Mouse (Mus musculus) testis, postnatal 10 days (tissue): ENCODE measurements at regions not wholly inside any gene's neighbourhood (a gene's known extent, or its start where the extent isn't known, plus 50 kb on each side); places are given as distances from the start of the nearest gene placed in this dataset.
"Not testable (repeated sequence)": the region's sequence is repeated elsewhere in the genome, so short reads cannot be mapped to it uniquely, and the experiment has no call there.

Experiments used
- DNase-seq: peaks from one replicate; pipeline ENCODE4 v3.0.0; 2021; ENCODE audit warnings: low spot score

DNA sequence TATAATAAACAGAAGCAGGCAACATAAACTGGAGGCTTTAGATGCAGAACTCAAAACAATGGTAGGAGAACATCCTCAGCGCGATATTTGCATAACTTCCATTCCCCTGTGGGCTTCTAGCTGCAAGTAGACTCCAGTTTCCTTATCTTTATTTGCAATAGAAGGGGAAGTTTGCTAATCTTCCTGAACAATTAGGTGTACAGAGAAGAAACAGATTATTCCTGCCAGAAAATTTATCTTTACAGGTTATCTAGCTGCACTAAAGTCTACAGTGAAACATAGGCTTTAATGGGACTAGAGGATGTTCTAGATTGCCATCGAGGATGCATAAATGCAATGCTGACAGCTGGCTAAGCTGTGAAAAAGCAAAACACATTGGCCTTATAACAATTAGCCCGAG lies 1544.0 kb downstream of the Efna5 start:
- DNase-seq = no peak

DNA sequence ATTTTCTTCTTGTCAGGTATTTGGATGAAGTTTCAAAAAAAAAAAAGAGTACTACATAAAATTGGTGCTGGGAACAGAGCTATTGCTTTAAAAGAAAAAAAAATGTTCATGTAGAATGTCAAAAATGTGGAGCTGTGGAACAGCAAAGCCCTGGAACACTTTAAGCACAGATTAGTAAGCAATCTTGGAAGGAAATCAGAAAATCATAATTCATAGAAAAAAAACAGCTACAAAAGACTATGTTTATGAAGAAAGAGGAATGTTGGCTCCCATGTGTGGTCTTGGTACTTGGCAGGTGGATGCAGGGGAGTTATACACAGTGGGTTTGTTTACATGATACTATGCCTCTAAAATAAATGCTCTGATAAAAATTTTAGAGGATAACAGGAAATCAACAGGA lies 1555.7 kb downstream of the Efna5 start:
- DNase-seq = no peak

DNA sequence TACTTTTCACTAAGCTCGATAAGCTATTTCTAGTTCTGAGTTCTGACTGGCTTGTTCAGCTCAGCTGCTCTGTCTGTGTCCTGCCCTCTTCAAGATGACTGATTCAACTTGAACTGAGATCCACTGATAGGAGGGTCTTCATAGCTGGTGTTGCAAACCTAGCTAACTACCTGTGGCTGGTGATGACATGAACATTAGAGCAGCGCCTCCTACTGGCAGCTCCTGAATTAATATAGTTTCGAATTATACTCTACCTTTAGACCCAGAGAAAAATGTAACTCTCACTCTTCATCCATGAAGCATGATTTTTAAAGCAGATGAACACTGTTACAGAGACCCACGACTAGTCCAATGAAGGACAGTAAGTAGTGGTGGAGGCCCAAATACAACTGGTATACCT lies 1560.3 kb downstream of the Efna5 start:
- DNase-seq = peak; percentile 49

DNA sequence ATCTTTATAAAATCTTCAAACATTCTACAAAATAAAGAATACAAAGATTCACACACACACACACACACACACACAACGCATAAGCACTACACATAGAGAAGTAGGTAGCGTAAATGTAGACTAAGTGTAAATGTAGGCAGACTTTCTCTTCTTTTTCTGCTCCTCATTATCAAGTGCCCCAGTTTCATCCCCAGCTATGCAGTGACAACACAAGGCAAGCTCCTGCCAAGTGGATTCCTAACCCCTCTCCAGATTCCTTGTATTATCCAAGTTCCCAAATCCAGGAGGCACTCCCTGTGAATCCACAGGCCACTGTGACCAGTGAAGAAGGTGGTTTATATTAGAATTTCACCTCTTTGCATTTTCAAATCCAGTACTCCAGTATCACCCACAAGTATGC lies 1567.7 kb downstream of the Efna5 start:
- DNase-seq = no peak

DNA sequence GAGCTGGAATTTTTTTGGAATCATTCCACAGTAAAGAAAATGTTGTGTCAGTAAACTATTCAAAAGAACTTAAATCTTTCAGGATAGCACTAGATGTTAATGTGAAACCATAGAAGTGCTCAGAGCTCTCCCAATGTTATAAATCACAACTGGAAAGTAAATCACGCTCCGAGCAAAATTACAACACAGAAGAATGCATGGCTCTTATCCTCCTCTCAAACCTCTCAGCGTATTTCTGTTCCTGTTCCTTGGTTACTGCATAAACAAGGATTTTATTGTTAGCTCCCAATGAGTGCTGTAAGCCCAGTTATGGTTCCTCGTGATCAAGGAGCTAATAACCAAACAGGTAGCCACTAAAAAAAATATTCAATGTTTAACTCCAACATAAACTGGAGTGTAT lies 1569.9 kb downstream of the Efna5 start:
- no peak for DNase-seq

DNA sequence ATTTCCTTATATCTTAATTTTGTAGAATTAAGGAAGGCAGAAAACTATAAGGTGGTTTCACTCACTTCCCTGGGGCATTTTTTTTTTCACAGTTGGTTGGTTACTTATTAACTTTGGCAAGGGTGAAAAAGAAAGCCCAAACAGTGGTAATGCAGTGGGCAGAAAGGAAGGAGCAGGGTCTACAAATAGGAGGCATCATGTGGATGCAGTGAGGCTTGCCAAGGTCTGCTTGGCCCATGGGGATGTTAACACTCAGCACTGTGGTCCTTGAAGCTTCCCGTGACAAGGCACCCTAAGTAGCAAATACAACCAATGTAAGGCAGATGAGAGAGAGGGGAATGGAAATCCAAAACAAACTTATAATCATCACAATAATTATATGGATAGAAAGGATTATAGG lies 1577.5 kb downstream of the Efna5 start:
- no peak for DNase-seq

DNA sequence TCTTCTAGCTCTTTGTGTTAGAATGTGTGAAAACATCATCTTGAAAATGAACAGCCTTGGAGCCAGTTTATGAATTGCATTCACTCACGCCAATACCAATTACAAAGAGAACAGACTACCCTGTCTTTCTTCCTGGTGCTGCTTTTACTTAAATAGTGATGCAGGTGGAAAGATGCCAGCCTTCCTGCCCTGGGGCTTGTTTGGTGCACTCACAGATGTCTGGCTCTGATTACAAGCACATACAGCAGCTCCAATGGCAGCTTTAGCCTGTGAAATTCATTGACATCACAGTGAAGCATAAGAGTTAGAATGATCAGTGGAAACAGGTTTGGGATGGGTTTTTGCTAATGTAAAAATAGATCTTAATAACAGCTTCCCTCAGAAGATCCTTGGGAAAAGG lies 1579.1 kb downstream of the Efna5 start:
- DNase-seq = no peak

DNA sequence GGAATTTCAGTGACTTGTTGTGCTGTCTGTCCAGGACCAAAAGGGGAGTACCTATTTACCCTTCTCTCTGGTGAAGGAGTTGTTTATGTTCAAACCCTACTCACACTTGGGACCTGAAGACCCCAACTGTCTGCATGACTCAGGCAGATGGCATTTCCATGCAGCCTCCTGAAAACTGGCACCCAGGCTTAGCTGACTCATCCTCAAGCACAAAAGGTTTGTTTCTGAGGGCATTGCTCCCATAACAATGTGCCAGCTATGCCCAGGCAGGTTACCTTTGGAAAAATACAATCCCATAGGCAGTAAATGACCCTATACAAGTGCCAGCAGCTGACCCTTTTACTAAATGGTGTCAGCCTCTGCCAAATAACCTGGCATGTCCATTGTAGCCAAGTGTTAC lies 1579.9 kb downstream of the Efna5 start:
- DNase-seq = no peak

DNA sequence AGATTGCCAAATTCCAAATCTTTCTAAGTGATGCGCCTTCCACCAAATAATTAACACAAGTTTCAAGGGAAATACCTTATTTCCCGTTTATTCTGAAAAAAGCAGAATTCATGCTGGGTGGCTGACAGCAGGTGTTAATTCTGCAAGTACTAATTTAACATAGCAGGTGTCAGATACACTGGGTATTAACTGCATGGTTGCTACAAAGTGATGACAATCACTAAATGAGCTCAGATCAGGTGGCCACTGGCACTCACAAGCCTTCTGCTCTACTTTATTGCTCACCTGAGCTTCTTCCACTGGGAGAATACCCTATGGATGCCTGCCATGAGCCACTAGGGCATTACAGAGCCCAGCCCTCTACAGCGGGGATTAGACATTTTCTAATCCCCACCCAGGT lies 1590.0 kb downstream of the Efna5 start:
- DNase-seq = no peak

DNA sequence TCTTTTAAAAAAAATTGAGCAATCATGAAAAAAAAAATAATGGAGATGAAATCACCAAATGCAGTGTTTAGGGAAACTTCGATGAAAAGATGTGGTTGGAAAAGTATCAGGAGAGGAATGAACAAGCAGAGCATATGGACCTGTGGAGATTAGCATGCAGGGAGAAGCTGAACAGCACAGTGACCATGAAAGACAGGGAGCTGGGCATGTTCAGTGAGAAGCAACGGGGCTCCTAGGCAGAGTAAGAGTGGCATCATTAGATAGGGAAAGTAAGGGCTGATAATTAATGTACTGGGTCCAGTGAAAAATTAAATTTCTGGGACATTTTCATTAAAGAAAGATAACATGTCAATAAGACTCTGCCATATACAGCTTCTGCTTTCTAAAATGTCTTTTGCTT lies 1592.5 kb downstream of the Efna5 start:
- DNase-seq = no peak

DNA sequence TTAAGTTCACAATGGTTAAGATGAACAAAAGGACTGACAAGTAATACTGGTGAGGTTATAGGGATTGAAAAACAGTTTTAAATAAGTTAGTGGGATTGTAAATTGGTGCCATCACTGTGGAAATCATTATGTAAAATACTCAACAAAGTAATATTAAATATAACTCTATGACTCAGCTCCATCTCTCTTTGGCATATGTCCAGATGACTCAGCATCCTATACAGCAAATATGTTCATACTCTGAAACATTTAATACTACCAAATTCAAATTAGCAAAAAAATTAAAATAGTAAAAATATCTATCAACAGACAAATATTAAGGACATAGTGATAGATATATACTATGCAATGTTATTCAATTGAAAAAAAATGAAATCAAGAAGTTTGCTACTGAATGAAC lies 1607.5 kb downstream of the Efna5 start:
- DNase-seq = no peak

DNA sequence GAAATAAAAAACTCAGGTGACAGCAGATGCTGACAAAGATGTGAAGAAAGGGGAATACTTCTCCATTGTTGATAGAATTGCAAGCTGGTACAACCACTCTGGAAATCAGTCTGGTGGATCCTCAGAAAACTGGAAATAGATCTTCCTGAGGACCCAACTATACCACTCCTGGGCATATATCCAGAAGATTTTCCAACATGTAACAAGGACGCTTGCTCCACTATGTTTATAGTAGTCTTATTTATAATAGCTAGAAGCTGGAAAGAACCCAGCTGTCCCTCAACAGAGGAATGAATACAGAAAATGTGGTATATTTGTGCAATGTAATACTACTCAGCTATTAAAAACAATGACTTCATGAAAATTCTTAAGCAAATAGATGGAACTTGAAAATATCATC lies 1624.6 kb downstream of the Efna5 start:
- DNase-seq = not testable (repeated sequence)

DNA sequence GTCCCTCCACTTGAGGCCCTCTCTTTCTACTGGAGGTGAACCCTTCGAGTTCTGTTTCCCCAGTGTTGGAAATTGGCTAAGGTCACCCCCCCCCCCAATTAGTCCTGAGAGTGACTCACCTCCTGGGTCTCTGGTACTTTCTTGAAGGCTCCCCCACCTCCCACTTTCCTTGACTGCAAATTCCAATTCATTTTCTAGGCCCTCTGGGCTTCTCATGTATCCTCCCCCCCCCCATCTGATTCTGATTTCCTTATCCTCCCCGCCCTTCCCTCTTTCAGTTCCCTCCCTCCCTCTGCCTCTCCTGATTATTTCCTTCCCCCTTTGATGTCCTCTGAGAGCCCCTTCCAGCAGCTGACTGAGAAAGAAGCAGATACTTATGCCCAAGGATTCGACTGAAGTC lies 1632.7 kb downstream of the Efna5 start:
- no peak for DNase-seq

DNA sequence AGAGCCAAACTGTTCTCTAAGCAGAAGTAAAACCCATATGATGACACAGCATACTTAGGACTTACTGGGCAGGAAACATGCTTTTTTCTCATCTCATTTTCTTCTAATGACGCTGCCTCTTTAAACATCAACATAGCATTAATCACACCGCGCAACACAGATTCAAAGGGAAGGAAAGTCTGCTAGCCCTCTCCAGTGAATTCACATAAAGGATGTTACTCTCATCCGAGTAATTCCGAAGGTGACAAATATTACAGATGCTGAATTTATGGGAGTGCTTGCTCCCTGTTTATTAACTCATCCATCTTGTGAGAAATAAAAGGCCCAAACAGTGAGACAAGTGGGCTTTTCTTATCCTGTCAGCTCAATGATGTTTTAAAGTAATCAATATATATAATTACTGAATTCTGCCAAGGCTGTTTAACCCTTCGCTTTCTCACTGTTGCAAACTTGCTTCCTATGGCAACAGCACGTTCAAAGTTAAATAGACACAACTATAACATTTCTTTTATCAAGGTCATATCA lies 1663.9 kb downstream of the Efna5 start:
- DNase-seq = no peak

DNA sequence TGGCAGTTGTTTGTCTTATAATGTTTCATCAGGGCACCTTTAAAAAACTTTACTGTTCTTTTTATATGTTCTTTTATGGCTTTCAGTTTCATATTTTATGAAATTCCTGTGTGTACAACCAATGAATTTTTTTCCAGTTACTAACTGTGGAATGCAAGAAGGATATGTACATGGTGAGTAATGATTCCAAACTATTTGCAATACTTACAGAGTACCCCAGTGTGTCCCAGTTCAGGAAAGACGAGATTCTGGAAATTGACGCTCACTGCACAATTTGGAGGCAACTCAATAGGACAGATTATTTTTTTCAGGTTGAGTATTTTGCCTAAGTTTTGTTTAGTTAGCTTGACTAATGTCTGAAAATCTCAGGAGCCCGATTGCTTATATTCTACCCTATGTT lies 1676.8 kb downstream of the Efna5 start:
- DNase-seq = no peak

DNA sequence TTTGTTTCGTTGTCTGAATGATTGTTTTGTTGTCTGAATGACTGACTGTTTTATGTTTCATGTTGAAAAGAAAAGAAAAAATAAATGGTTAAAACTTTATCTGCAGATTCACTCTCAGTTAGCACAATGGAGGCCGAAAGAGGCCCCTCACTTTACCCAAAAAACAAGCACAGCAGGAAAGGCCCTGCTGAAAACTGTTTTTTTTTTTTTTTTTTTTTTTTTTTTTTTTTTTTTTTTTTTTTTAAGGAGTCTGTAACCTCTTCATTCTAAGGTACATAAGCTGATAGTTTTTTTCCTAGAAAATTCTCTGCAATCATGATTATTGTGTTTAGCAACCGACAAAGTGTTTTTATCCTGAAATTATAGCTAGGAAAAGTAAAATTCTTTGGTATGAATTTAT lies 1693.2 kb downstream of the Efna5 start:
- not testable (repeated sequence) for DNase-seq

DNA sequence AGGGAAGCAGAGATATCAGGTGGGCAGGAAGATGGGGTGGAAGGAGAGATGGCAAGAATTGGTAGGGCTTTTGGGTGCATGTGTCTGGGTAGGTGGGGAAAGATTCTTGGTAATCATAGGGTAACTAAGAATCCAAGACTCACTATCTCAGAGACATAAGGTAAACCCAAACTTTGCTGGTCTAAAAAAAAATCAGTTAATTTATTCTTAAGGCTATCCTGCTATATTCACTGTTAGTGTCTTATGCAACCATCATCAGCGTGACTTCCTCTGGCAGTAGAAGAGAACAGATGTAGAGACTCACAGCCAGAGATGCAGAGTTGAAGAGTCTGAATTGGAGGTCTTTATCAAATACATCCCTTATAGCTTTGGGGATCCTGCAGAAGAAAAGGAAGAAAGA lies 1704.5 kb downstream of the Efna5 start:
- no peak for DNase-seq

DNA sequence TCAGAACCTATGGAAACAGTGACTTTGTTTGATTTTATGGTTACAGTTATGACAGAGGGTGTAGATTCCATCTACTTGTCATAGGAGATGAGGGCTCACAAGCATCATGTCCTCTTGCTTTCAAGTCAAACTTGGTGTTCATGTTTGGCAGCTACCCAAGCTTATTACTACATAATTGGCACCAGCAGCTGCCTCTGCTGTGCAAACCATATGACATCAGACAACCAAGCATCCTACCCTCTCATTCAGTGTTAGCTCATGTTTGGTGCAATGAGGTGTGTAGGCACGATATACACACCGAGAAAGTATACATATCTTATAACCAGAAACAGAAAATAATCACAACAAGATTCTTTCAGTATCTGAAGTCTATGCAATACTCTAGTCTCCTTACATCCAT lies 1721.7 kb downstream of the Efna5 start:
- DNase-seq = no peak

DNA sequence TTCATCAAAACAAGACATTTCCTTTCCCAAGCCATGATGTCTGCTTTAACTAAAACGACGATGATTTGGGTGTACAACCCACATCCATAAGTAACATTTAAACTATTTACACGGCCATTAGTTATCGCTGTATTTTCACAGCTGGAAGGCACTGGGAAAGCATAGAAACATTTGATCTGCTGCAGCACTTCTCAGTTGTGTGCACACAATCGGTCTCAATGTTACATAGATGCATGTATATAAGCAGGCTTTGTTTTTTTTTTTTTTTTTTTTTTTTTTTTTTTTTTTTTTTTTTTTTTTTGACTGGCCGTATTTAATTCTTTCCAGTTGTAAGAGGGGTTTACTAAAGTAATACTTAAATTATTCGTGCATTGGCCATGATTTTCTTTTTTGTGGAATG lies 1744.1 kb downstream of the Efna5 start:
- no peak for DNase-seq

DNA sequence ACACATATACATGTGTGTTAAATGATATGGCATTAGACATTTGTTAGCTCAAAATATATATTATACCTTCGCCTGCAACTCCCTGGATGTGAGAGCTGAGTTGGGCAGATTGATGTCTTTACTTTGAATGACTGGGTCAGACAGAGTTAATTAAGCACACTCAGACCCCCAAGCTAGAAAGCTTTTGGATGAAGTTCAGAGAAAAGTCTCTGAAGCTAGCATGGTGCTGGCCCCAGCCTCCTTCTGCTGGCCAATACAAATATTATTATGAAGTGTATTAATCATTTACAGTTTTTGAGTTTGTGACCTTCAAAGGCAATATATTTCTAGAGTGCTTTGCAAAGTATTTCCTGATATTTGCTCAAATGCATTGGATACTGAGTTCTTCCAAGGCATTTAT lies 1753.3 kb downstream of the Efna5 start:
- DNase-seq = no peak

DNA sequence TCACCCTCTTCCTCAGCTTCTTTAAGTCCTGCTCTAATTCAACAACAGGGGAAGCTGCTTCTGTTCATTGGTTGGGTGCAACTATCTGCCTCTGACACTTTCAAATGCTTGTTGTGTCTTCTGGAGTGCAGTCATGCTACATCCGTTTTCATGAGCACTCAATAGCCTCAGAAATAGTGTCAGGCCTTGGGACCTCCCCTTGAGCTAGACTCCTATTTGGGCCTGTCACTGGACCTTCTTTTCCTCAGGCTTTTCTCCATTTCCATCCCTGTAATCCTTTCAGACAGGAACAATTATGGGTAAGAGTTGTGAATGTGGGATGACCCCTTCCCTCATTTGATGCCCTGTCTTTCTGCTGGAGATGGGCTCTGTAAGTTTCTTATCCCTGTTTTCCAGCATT lies 1774.8 kb downstream of the Efna5 start:
- no peak for DNase-seq

DNA sequence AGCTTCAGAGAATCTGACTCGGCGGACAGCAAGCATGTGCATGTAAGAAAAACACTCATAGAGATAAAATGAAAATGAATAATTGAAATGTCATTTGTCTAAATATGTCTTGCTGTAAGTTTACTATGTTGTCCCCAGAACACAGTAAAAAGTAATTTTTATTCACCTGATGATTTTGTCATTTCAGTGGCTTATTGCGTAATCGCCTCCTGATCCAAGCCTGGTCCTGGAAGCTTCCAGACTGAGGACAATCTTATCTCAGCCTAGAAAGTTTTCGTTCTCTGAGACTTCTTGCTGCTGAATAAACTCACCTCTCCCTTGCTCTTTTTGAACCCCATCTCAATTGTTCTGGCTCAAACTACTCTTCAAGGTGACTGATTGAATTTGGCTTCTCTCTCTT lies 1820.7 kb downstream of the Efna5 start:
- DNase-seq = no peak

DNA sequence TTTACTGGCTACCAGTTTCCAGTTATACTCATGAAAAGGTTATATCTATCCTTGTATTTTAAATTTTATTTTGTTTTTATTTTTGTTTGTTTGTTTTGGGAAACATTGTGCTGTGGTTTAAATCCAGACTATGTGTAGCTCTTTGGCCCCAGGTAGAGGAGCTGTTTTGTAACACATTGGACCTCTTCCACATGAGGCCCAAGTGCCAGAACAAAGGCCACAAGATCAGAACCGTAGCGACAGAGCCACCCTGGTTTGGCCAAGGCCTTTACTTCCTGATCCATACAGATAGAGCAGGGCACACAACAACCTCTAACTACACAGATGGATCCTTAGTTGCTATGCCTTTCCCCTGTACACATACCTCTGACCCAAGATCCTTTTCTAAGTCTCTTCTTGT lies 1822.6 kb downstream of the Efna5 start:
- no peak for DNase-seq

DNA sequence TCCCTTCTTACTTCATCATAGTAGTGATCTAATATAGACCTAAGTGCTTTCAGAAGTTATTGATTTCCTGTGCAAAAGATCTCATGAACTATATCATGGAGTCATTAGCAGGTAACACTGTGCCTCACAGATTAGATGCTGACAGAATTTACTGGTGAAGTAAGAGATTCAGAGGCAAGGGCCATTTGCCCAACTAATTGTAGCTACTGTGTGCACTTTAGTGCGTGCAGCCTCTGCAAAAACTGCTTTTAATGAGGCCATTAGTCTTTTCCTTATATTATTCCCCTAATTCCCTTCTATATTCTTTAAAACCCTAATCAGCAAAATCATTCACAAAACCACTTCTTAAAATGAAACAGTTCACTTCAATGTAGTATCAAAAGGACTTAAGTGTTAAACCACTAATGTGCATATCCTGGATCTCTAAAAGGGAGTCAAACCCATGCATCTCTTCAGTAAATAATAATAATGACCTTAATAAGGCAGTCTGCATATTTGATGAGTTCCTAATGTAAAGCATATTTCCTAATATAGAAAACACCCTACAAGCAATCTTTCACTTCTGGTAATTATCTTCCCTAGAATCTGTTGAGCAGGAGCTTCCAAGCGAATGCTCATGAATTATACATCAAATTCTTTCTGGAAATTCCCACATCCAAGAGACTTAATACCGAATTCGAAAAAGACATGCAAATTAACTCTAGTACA lies 1847.4 kb downstream of the Efna5 start:
- no peak for DNase-seq

DNA sequence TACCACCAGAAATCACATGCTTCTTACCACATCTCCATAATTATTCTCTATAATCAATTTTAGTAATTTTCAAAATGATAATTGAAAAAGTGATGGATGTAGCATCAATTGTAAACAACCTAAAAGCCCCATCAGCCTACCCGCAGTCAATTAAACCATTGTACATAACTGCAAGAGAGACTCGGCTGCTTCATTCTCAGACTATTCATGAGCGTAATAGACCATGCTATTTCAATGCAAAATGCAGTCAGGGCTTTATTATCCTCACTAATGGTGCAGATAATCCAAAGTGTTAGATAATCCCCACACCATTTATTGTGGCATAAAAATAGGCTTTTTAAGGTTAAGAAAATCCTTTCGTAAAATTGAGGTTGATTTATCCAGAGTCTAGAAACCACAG lies 1862.5 kb downstream of the Efna5 start:
- DNase-seq = no peak
